In the genomic region with DNA sequence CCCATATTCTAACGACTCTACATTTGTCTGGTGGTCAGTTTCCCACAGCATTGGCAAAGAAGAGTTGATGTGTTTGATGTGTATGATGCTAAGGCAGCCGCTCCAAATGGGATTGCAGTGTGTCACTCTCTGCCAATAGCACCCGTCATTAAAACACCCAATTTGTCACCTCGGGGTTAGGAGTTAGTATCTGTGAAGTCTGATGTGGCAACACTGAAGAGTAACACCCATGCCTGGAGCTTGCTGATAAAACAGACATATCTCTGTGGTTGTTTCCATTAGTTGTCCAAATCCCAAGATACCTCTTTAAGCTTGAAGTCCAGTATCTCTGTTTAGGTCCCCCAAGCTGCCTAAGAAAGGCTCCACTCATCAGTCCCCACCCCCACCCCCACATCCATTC, we compare ENCODE assay signal across 18 mouse cellular contexts.
"Had no signal": no experiment of that assay in that cellular context is flagged by ENCODE, and none has a peak within 500 bp of the region (broad histone marks: within the 10 kb centered on the region; RNA-seq: fewer than 3 reads in every experiment).

No protein-coding gene starts in this region.

- H3K9me3 ChIP-seq: limb, embryonic 10.5 days; limb, embryonic 13.5 days; lung, embryonic 15.5 days; midbrain, embryonic 10.5 days; midbrain, embryonic 13.5 days; neural tube, embryonic 13.5 days had no signal

- H3K9ac ChIP-seq: limb, embryonic 13.5 days; lung, embryonic 15.5 days; midbrain, embryonic 13.5 days; neural tube, embryonic 13.5 days had no signal

- DNase-seq: kidney, adult 18-20 months; kidney, adult 9 months; kidney, postnatal 14 days; kidney, postnatal 4 days; lung, postnatal 10 days; lung, postnatal 4 days; thymus, adult 2 months; thymus, postnatal 14 days; thymus, postnatal 4 days had no signal

- H3K4me2 ChIP-seq: limb, embryonic 13.5 days; lung, embryonic 15.5 days; midbrain, embryonic 13.5 days; neural tube, embryonic 13.5 days had no signal

- ATAC-seq: intestine, embryonic 16.5 days; midbrain, embryonic 13.5 days; midbrain, embryonic 16.5 days had no signal

- H3K36me3 ChIP-seq: limb, embryonic 10.5 days; limb, embryonic 13.5 days; lung, embryonic 15.5 days; midbrain, embryonic 10.5 days; midbrain, embryonic 13.5 days; neural tube, embryonic 13.5 days had no signal

- H3K4me3 ChIP-seq: limb, embryonic 10.5 days; limb, embryonic 13.5 days; lung, embryonic 15.5 days; midbrain, embryonic 10.5 days; midbrain, embryonic 13.5 days; myocyte; neural tube, embryonic 13.5 days had no signal

- H3K27me3 ChIP-seq: limb, embryonic 13.5 days; lung, embryonic 15.5 days; midbrain, embryonic 13.5 days; neural tube, embryonic 13.5 days had no signal

- H3K27ac ChIP-seq: limb, embryonic 10.5 days; limb, embryonic 13.5 days; lung, embryonic 15.5 days; midbrain, embryonic 10.5 days; midbrain, embryonic 13.5 days; neural tube, embryonic 13.5 days had no signal

- H3K4me1 ChIP-seq: limb, embryonic 10.5 days; limb, embryonic 13.5 days; midbrain, embryonic 10.5 days; midbrain, embryonic 13.5 days had no signal
